Mouse (Mus musculus) liver, adult 2 months (tissue): ENCODE results near the gene Bhmt2. TPM values are rescaled to one million over a fixed set of nuclear protein-coding genes. Genes with fewer than 3 reads are reported as not detected.

Experiments
- DNase-seq: peaks from one replicate; pipeline ENCODE4 v3.0.0-alpha.2; 2011; ENCODE audit warnings: low read depth, low spot score; ENCODE audit errors: extremely low read depth
- H3K27ac ChIP-seq: fragments of 200-500 bp; replicated peaks from 2 replicates; pipeline ENCODE4 v1.5.1; 2012; ENCODE audit warnings: low read depth, mild to moderate bottlenecking, control low read depth, inconsistent platforms, low read length; ENCODE audit not compliant: insufficient read depth
- H3K27me3 ChIP-seq: fragments of 200-500 bp; 2 replicates; pipeline ENCODE4 v1.6.1; 2012; ENCODE audit warnings: mild to moderate bottlenecking, moderate library complexity, low read length, inconsistent platforms; ENCODE audit not compliant: control insufficient read depth, insufficient read depth
- H3K36me3 ChIP-seq: fragments of 200-500 bp; 2 replicates; pipeline ENCODE4 v1.6.1; 2012; ENCODE audit warnings: low read length, inconsistent platforms; ENCODE audit not compliant: control insufficient read depth, insufficient read depth
- H3K4me1 ChIP-seq: fragments of 200-500 bp; 2 replicates; pipeline ENCODE4 v1.6.1; 2011; ENCODE audit warnings: low read length; ENCODE audit not compliant: control insufficient read depth, insufficient read depth
- H3K4me3 ChIP-seq: fragments of 200-500 bp; 2 replicates; pipeline ENCODE4 v1.5.1; 2011; ENCODE audit warnings: low read depth, mild to moderate bottlenecking, control low read depth, low read length, moderate library complexity; ENCODE audit not compliant: insufficient read depth
- H3K79me2 ChIP-seq: fragments of 200-500 bp; 2 replicates; pipeline ENCODE4 v1.6.1; 2012; ENCODE audit warnings: inconsistent platforms, mild to moderate bottlenecking, low read length, moderate library complexity; ENCODE audit not compliant: control insufficient read depth, insufficient read depth
- H3K9ac ChIP-seq: fragments of 200-500 bp; 2 replicates; pipeline ENCODE4 v1.6.1; 2012; ENCODE audit warnings: low read depth, mild to moderate bottlenecking, control low read depth, inconsistent platforms, low read length
- CTCF ChIP-seq: fragments of 200-500 bp; IDR thresholded peaks from 2 replicates; pipeline ENCODE4 v1.5.1; 2011; ENCODE audit warnings: low read depth, low read length, control low read depth
- POLR2A ChIP-seq: fragments of 200-500 bp; IDR thresholded peaks from 2 replicates; pipeline ENCODE4 v1.6.1; 2011; ENCODE audit warnings: low read length, control low read depth; ENCODE audit not compliant: insufficient read depth; ENCODE audit errors: extremely low read depth
- WGBS: fragments of 180-500 bp; shearing (Covaris S2); methylation state at CpG from one replicate; pipeline ENCODE4 v1.1.7; 2018; 5-methylcytosine and 5-hydroxymethylcytosine counted together
- polyA plus RNA-seq: library from polyadenylated mRNA; depleted of rRNA; stranded (reverse); fragments of >200 nt; gene quantifications from 2 replicates; pipeline ENCODE4 v1.2.3, GENCODE M21; 2012
- total RNA-seq: library from RNA; depleted of rRNA; stranded (reverse); fragments of >200 nt; gene quantifications from 2 replicates; pipeline ENCODE4 v1.2.3, GENCODE M21; 2014

Gene Bhmt2
- total and polyA plus RNA-seq, 2 experiments: 127 to 179 TPM

- no peak overlapping the region for H3K9ac ChIP-seq
- no peaks in the 10 kb centered on the region for H3K27me3 ChIP-seq
- peak overlapping the region; percentile 84; the same call in 1 of the 2 replicates for H3K27ac ChIP-seq
- WGBS: 92% methylated on average over 4 of the region's 4 CpGs
- H3K36me3 ChIP-seq: peaks cover 16% of the 10 kb centered on the region
- no peak for DNase-seq
- no peak overlapping the region for H3K4me3 ChIP-seq
- H3K4me1 ChIP-seq: peaks cover 17% of the 10 kb centered on the region
- TF ChIP-seq CTCF: no peak
- TF ChIP-seq POLR2A: no peak
- no peaks in the 10 kb centered on the region for H3K79me2 ChIP-seq
Observed at GRCm38 (mm10) chr13:93712362-93712761, 38.3 kb upstream of the Bhmt2 start.

GRCm38 (mm10) chr13:93711226-93711625 is 37.1 kb upstream of the Bhmt2 start:
- Histone ChIP-seq H3K9ac (no peak overlapping the region), H3K79me2 (no peaks in the 10 kb centered on the region), H3K4me1 (peaks cover 25% of the 10 kb centered on the region), H3K27me3 (no peaks in the 10 kb centered on the region), H3K36me3 (peaks cover 13% of the 10 kb centered on the region), H3K4me3 (no peak overlapping the region), H3K27ac (peak overlapping the region; percentile 90)
- 22% methylated on average over 4 of the region's 4 CpGs for WGBS
- peak; percentile 99 for DNase-seq
- TF ChIP-seq POLR2A (no peak), CTCF (no peak)

GRCm38 (mm10) chr13:93710325-93710724 is 36.2 kb upstream of the Bhmt2 start:
- H3K27ac ChIP-seq: peak overlapping the region; percentile 90
- peaks cover 30% of the 10 kb centered on the region for H3K4me1 ChIP-seq
- H3K27me3 ChIP-seq: no peaks in the 10 kb centered on the region
- H3K4me3 ChIP-seq: no peak overlapping the region
- peak; percentile 72 for DNase-seq
- H3K79me2 ChIP-seq: no peaks in the 10 kb centered on the region
- WGBS: 73% methylated on average over 4 of the region's 4 CpGs
- peaks cover 9% of the 10 kb centered on the region; the same call in 1 of the 2 replicates for H3K36me3 ChIP-seq
- no peak for TF ChIP-seq CTCF
- H3K9ac ChIP-seq: peak overlapping the region; percentile 45; the same call in 1 of the 2 replicates

GRCm38 (mm10) chr13:93707271-93707670 is 33.2 kb upstream of the Bhmt2 start:
- Histone ChIP-seq H3K27me3 (no peaks in the 10 kb centered on the region), H3K79me2 (no peaks in the 10 kb centered on the region), H3K27ac (no peak overlapping the region), H3K4me3 (no peak overlapping the region), H3K4me1 (peaks cover 32% of the 10 kb centered on the region), H3K36me3 (peaks cover 4% of the 10 kb centered on the region; the same call in 1 of the 2 replicates), H3K9ac (no peak overlapping the region)
- peak; percentile 93 for DNase-seq
- 24% methylated on average over 4 of the region's 4 CpGs for WGBS
- no peak for TF ChIP-seq POLR2A
- TF ChIP-seq CTCF: no peak

- Histone ChIP-seq H3K4me3 (no peak overlapping the region), H3K27me3 (no peaks in the 10 kb centered on the region), H3K4me1 (peaks cover 28% of the 10 kb centered on the region), H3K36me3 (peaks cover 4% of the 10 kb centered on the region; the same call in 1 of the 2 replicates), H3K9ac (no peak overlapping the region), H3K79me2 (no peaks in the 10 kb centered on the region), H3K27ac (peak overlapping the region; percentile 79)
- no peak for TF ChIP-seq CTCF
- TF ChIP-seq POLR2A: no peak
- peak; percentile 90 for DNase-seq
- 20% methylated on average over 4 of the region's 4 CpGs for WGBS
Observed at GRCm38 (mm10) chr13:93705697-93706096, 31.6 kb upstream of the Bhmt2 start.

GRCm38 (mm10) chr13:93698866-93699265 is 24.8 kb upstream of the Bhmt2 start:
- Histone ChIP-seq H3K36me3 (peaks cover 5% of the 10 kb centered on the region), H3K27me3 (no peaks in the 10 kb centered on the region), H3K79me2 (no peaks in the 10 kb centered on the region), H3K4me3 (no peak overlapping the region), H3K9ac (no peak overlapping the region), H3K4me1 (peaks cover 4% of the 10 kb centered on the region), H3K27ac (no peak overlapping the region)
- TF ChIP-seq POLR2A (no peak), CTCF (no peak)
- 35% methylated on average over 6 of the region's 6 CpGs for WGBS
- peak; percentile 67 for DNase-seq
